Mouse (Mus musculus) thymus, adult 2 months (tissue): ENCODE results near the gene Slc41a3. TPM values are rescaled to one million over a fixed set of nuclear protein-coding genes. Genes with fewer than 3 reads are reported as not detected.

Experiments
- DNase-seq: peaks from one replicate; pipeline ENCODE4 v3.0.0; 2021
- H3K27ac ChIP-seq: fragments of 200-500 bp; 2 replicates; pipeline ENCODE4 v1.5.1; 2012; ENCODE audit warnings: low read length, control low read depth; ENCODE audit not compliant: control insufficient read depth, insufficient read depth
- H3K27me3 ChIP-seq: fragments of 200-500 bp; 2 replicates; pipeline ENCODE4 v1.6.1; 2012; ENCODE audit warnings: mild to moderate bottlenecking, low read length, moderate library complexity, mixed read lengths; ENCODE audit not compliant: control insufficient read depth, insufficient read depth
- H3K36me3 ChIP-seq: fragments of 200-500 bp; 2 replicates; pipeline ENCODE4 v1.6.1; 2012; ENCODE audit warnings: mild to moderate bottlenecking, low read length, moderate library complexity; ENCODE audit not compliant: control insufficient read depth, insufficient read depth
- H3K4me1 ChIP-seq: fragments of 200-500 bp; replicated peaks from 2 replicates; pipeline ENCODE4 v1.6.1; 2012; ENCODE audit warnings: low read length; ENCODE audit not compliant: control insufficient read depth, insufficient read depth
- H3K4me3 ChIP-seq: fragments of 200-500 bp; 2 replicates; pipeline ENCODE4 v1.5.1; 2012; ENCODE audit warnings: mild to moderate bottlenecking, low read length, control low read depth, moderate library complexity; ENCODE audit not compliant: control insufficient read depth, insufficient read depth
- CTCF ChIP-seq: fragments of 200-500 bp; IDR thresholded peaks from 2 replicates; pipeline ENCODE4 v1.5.1; 2012; ENCODE audit warnings: mild to moderate bottlenecking, control low read depth, low read length, moderate library complexity, borderline replicate concordance; ENCODE audit not compliant: control insufficient read depth, poor library complexity, insufficient read depth; ENCODE audit errors: extremely low read depth
- POLR2A ChIP-seq: fragments of 200-500 bp; IDR thresholded peaks from 2 replicates; pipeline ENCODE4 v1.6.1; 2012; ENCODE audit warnings: mild to moderate bottlenecking, low read length, control low read depth, moderate library complexity; ENCODE audit not compliant: control insufficient read depth, poor library complexity, insufficient read depth; ENCODE audit errors: extremely low read depth
- WGBS: fragments of 180-500 bp; shearing (Covaris S2); methylation state at CpG from one replicate; pipeline ENCODE4 v1.1.7; 2018; 5-methylcytosine and 5-hydroxymethylcytosine counted together
- polyA plus RNA-seq: library from polyadenylated mRNA; depleted of rRNA; stranded (reverse); fragments of >200 nt; gene quantifications from 2 replicates; pipeline ENCODE4 v1.2.3, GENCODE M21; 2012

Slc41a3 gene
- polyA plus RNA-seq, 1 experiment: 12.3 TPM

GRCm38 (mm10) chr6:90616481-90616880, 12.0 kb downstream of the Slc41a3 start:
- WGBS: 90% methylated on average over 6 of the region's 6 CpGs
- no peak overlapping the region for H3K4me3 ChIP-seq
- no peak for DNase-seq
- TF ChIP-seq POLR2A (no peak), CTCF (no peak)
- no peaks in the 10 kb centered on the region for H3K36me3 ChIP-seq
- H3K27ac ChIP-seq: no peak overlapping the region
- H3K27me3 ChIP-seq: no peaks in the 10 kb centered on the region
- peaks cover 28% of the 10 kb centered on the region for H3K4me1 ChIP-seq

DNA sequence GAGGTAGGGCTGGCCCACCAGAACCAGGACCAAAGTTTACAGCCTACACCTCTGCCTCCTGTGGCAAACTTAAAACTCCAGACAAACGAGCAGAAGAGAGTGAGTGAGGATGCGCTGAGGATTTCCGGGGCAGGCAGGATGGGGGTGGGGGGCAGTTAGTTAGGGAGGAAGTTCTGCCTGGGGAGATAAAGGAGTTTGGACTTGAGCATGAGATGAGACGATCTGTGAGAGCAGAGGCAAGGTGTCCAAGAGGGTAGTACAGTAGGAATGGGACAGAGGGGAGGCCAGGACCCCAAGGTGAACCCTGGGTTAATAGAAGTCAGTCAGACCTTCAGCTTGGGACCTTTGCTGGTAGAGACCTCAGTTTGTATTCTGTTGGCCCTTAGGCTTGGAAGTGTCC, 13.7 kb downstream of the Slc41a3 start:
- no peaks in the 10 kb centered on the region for H3K27me3 ChIP-seq
- no peaks in the 10 kb centered on the region for H3K36me3 ChIP-seq
- H3K4me3 ChIP-seq: no peak overlapping the region
- H3K27ac ChIP-seq: peak overlapping the region; percentile 56; the same call in 1 of the 2 replicates
- TF ChIP-seq POLR2A (no peak), CTCF (no peak)
- 6% methylated on average over 4 of the region's 4 CpGs for WGBS
- H3K4me1 ChIP-seq: peaks cover 37% of the 10 kb centered on the region
- DNase-seq: peak; percentile 75

- Histone ChIP-seq H3K27me3 (no peaks in the 10 kb centered on the region), H3K27ac (no peak overlapping the region), H3K4me3 (no peak overlapping the region), H3K4me1 (peaks cover 35% of the 10 kb centered on the region), H3K36me3 (no peaks in the 10 kb centered on the region)
- WGBS: 78% methylated on average over 19 of the region's 19 CpGs
- TF ChIP-seq CTCF (no peak), POLR2A (no peak)
- DNase-seq: peak; percentile 26
These were observed 14.5 kb downstream of the Slc41a3 start for GRCm38 (mm10) chr6:90618821-90619636.

DNA sequence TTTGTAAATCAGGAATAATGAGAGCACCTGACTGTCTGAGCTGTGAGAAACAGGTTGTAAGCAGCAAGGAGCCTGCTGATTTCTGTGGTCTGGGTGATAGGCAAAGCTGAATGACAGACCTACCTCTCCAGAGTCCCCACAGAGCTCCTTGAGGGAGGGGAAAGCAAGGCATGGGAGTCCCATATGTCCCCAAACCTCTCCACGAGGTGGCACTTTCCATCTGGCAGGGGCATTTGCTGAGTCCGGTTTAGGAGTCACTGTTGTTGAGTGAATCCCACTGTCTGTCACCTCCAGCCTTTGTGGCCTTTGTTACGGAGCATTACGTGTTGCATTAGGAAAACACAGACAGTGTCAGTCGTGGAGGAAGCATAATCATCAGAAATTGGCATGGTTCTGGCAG, 15.4 kb downstream of the Slc41a3 start:
- 90% methylated on average over 5 of the region's 5 CpGs for WGBS
- DNase-seq: no peak
- no peaks in the 10 kb centered on the region for H3K36me3 ChIP-seq
- TF ChIP-seq CTCF: no peak
- no peak for TF ChIP-seq POLR2A
- no peak overlapping the region for H3K27ac ChIP-seq
- H3K27me3 ChIP-seq: no peaks in the 10 kb centered on the region
- no peak overlapping the region for H3K4me3 ChIP-seq
- H3K4me1 ChIP-seq: peaks cover 35% of the 10 kb centered on the region

- no peaks in the 10 kb centered on the region for H3K27me3 ChIP-seq
- no peak overlapping the region for H3K27ac ChIP-seq
- H3K4me1 ChIP-seq: peaks cover 42% of the 10 kb centered on the region
- no peak for DNase-seq
- H3K36me3 ChIP-seq: no peaks in the 10 kb centered on the region
- H3K4me3 ChIP-seq: no peak overlapping the region
- WGBS: 91% methylated on average over 9 of the region's 9 CpGs
- TF ChIP-seq CTCF (no peak), POLR2A (no peak)
These were observed 16.5 kb downstream of the Slc41a3 start for GRCm38 (mm10) chr6:90620791-90621583.

DNA sequence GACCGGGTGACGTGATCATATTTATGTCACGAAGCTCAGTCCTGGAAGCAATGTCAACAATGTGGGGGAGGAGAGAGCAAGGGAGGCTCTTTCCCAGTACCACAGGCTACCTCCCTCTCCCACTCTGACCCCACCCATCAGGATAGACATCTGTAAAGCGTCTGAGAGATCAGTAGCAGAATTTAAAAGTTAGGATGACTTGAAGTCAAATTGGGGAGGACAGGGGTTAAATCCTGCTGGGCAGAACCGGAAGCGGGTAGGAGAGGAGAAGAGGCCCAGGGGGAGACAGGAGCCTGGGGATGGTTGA, 17.0 kb downstream of the Slc41a3 start:
- H3K4me3 ChIP-seq: no peak overlapping the region
- peaks cover 42% of the 10 kb centered on the region for H3K4me1 ChIP-seq
- 96% methylated on average over 6 of the region's 6 CpGs for WGBS
- TF ChIP-seq CTCF (no peak), POLR2A (no peak)
- no peak overlapping the region for H3K27ac ChIP-seq
- H3K36me3 ChIP-seq: no peaks in the 10 kb centered on the region
- H3K27me3 ChIP-seq: no peaks in the 10 kb centered on the region
- DNase-seq: no peak
